Mouse (Mus musculus) embryonic fibroblast, embryonic 13.5 days (primary cell): ENCODE measurements around the gene Polr2c.

ENCODE experiments used
- CTCF ChIP-seq: IDR thresholded peaks from 2 replicates; pipeline ENCODE4 v1.5.1; 2011; ENCODE audit warnings: mild to moderate bottlenecking, control low read depth, low read length, moderate library complexity, borderline replicate concordance; ENCODE audit not compliant: insufficient read depth
- POLR2A ChIP-seq: IDR thresholded peaks from 2 replicates; pipeline ENCODE4 v1.6.1; 2011; ENCODE audit warnings: low read depth, mild to moderate bottlenecking, control low read depth, low read length, moderate library complexity

GRCm38 (mm10) chr8:94869146-94869545, 11.9 kb downstream of the Polr2c start:
- TF ChIP-seq CTCF (no peak), POLR2A (no peak)
